Mouse (Mus musculus) cortical plate, adult 2 months (tissue): ENCODE measurements at regions not wholly inside any gene's neighbourhood (a gene's known extent, or its start where the extent isn't known, plus 50 kb on each side); places are given as distances from the start of the nearest gene placed in this dataset.

Source experiments
- CTCF ChIP-seq: fragments of 200-500 bp; IDR thresholded peaks from 2 replicates; pipeline ENCODE4 v1.5.1; 2011; ENCODE audit warnings: mild to moderate bottlenecking, control low read depth, low read length; ENCODE audit not compliant: insufficient read depth; ENCODE audit errors: extremely low read depth
- POLR2A ChIP-seq: fragments of 200-500 bp; IDR thresholded peaks from 2 replicates; pipeline ENCODE4 v1.6.1; 2011; ENCODE audit warnings: mild to moderate bottlenecking, low read length, control low read depth; ENCODE audit not compliant: insufficient read depth; ENCODE audit errors: extremely low read depth

GRCm38 (mm10) chr12:112298521-112298920 is 152.5 kb downstream of the Kif26a start:
- TF ChIP-seq CTCF, result no peak
- no peak for TF ChIP-seq POLR2A
